Mouse (Mus musculus) CD4-positive, CD25-positive, alpha-beta regulatory T cell, adult 9 weeks (primary cell): ENCODE data around the gene Hps3. TPM values are rescaled to one million over a fixed set of nuclear protein-coding genes. Genes with fewer than 3 reads are reported as not detected.

ENCODE experiments used
- polyA plus RNA-seq: library from polyadenylated mRNA; unstranded; fragments of 100-300 nt; shearing (Covaris generic); gene quantifications from one replicate; pipeline ENCODE4 v1.2.1, GENCODE M21; 2017

Gene Hps3
- 37.7 TPM for polyA plus RNA-seq

DNA sequence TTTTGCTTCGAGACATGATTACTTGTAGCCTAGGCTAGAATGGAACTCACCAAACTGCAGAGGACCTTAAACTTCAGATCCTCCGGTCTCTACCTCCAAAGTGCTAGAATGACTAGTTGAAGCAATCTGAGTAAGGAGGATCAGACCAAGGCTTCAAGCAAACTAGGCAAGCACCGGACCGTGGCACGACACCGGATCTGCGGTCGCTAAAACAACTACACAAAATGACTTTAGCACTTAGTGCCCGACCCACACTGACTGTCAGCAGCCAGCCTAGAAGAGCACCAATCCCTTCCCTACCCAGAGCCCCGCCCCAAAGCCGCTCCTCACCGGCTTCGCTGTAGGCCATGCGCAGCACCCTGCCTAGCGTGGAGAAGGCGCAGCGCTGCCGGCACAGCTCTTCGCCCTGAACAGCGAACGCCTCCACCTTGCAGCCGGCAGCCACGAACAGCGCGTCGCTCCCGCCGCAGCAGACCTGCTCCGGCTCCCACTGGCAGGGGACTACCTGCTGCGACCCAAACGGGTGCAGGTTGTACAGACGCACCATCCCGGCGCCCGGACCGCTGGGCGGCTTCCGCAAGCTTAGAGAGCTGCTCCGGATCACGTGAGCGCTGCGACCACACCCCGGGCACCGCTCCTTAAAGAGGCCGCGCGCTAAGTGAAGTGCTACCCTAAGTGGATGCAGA is at the start of gene Hps3:
Hps3 (minus strand) TSS at position 597 of the 686 bp plus-strand sequence.

GRCm38 (mm10) chr3:20057306-20058196 is 22.4 kb upstream of the Hps3 start, which contains the start of gene Hltf:
TSS of gene Hltf (plus strand) at chr3:20057811.

GRCm38 (mm10) chr3:19956885-19957284 is 78.2 kb downstream of the Hps3 start, which contains the start of gene Cp:
TSS of gene Cp (plus strand) at chr3:19957054.

Other genes with a start within 250 kb of the Hps3 start
- gene Cp, start 78.3 kb downstream of the Hps3 start, polyA plus RNA-seq, result 1.5 TPM
- 79.3 TPM for gene Hltf, start 22.5 kb upstream of the Hps3 start, polyA plus RNA-seq
- 60.5 TPM for gene Gyg, start 120.0 kb upstream of the Hps3 start, polyA plus RNA-seq
- gene Cpa3, start 206.9 kb upstream of the Hps3 start, polyA plus RNA-seq, result 0.37 TPM
- not detected for gene Cpb1, start 240.4 kb upstream of the Hps3 start, polyA plus RNA-seq